Mouse (Mus musculus) liver, embryonic 16.5 days (tissue): ENCODE results near the gene Pfn5. TPM values are rescaled to one million over a fixed set of nuclear protein-coding genes. Genes with fewer than 3 reads are reported as not detected.
"Not testable (repeated sequence)": the region's sequence is repeated elsewhere in the genome, so short reads cannot be mapped to it uniquely, and the experiment has no call there.

Source experiments
- ATAC-seq: fragments of 200-750 bp; cut with Nextera tagmentation; 2 replicates; pipeline ENCODE4 v1.8.0; 2017; ENCODE audit warnings: low read depth, mild to moderate bottlenecking, moderate number of reproducible peaks, moderate library complexity
- H3K27ac ChIP-seq: fragments of 300-500 bp; sonication (generic); 2 replicates; pipeline ENCODE4 v1.5.1; 2014; ENCODE audit warnings: mild to moderate bottlenecking, low read length
- H3K27me3 ChIP-seq: fragments of 300-500 bp; sonication (generic); 2 replicates; pipeline ENCODE4 v1.6.1; 2014; ENCODE audit warnings: low read depth, low read length, mixed read lengths; ENCODE audit not compliant: control insufficient read depth, insufficient read depth
- H3K36me3 ChIP-seq: fragments of 300-500 bp; sonication (generic); 2 replicates; pipeline ENCODE4 v1.6.1; 2014; ENCODE audit warnings: mild to moderate bottlenecking; ENCODE audit not compliant: control insufficient read depth, insufficient read depth
- H3K4me1 ChIP-seq: fragments of 300-500 bp; sonication (generic); 2 replicates; pipeline ENCODE4 v1.6.1; 2014; ENCODE audit warnings: low read depth, low read length, mixed read lengths; ENCODE audit not compliant: control insufficient read depth
- H3K4me2 ChIP-seq: fragments of 300-500 bp; sonication (generic); 2 replicates; pipeline ENCODE4 v1.6.1; 2014; ENCODE audit warnings: low read depth, low read length, mixed read lengths
- H3K4me3 ChIP-seq: fragments of 300-500 bp; sonication (generic); 2 replicates; pipeline ENCODE4 v1.5.1; 2014; ENCODE audit warnings: low read depth, mild to moderate bottlenecking, low read length
- H3K9ac ChIP-seq: fragments of 300-500 bp; sonication (generic); 2 replicates; pipeline ENCODE4 v1.6.1; 2014; ENCODE audit warnings: low read depth, low read length
- H3K9me3 ChIP-seq: fragments of 300-500 bp; sonication (generic); replicated peaks from 2 replicates; pipeline ENCODE4 v1.6.1; 2016; ENCODE audit warnings: low read length; ENCODE audit not compliant: control insufficient read depth
- WGBS: fragments of 180-500 bp; shearing (Covaris S2); extraction: QIAGEN DNeasy Blood & Tissue Kit; methylation state at CpG from one replicate; pipeline ENCODE4 v1.1.7; 2014; ENCODE audit not compliant: insufficient replicate concordance; 5-methylcytosine and 5-hydroxymethylcytosine counted together
- polyA plus RNA-seq: library from polyadenylated mRNA; unstranded; fragments of >200 nt; fragmentation: Nextera tagmentation; extraction: Ambion mirVana; gene quantifications from 2 replicates; pipeline ENCODE4 v1.2.1, GENCODE M21; 2015

Gene Pfn5
- not detected in 2 replicates for polyA plus RNA-seq

DNA sequence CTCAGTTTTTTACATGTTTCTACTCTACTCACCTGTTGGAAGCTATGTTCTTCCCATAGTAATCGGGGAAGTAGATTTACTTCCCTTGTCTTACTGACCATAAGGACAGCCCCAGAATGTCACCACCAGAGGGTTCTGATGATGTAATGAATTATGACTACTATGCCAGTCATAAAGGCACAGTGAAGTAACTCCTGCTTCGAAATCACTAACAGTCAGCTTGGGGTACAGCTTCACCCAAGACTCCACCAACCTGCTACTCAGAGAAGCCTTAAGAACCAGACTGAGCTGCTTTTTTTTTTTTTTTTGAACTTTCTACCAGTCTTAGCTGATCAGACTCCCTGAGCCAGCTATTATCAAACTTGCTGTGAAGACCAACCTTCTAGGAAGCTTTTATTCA is at the start of gene Pfn5, which contains the start of gene Asb12:
TSS of gene Pfn5 (plus strand) at position 218 of the 400 bp plus-strand sequence.
TSS of gene Asb12 (minus strand) at position 101 of the 400 bp plus-strand sequence.
- Histone ChIP-seq H3K4me1 (no peaks in the 10 kb centered on the region), H3K27ac (no peak within 1 kb of the TSS), H3K27me3 (no peaks in the 10 kb centered on the region), H3K9me3 (no peaks in the 10 kb centered on the region), H3K36me3 (no peaks in the 10 kb centered on the region), H3K4me3 (no peak within 1 kb of the TSS), H3K4me2 (no peak within 1 kb of the TSS), H3K9ac (no peak within 1 kb of the TSS)
- WGBS, result 51% methylated on average over 2 of the region's 2 CpGs
- no peak for ATAC-seq

DNA sequence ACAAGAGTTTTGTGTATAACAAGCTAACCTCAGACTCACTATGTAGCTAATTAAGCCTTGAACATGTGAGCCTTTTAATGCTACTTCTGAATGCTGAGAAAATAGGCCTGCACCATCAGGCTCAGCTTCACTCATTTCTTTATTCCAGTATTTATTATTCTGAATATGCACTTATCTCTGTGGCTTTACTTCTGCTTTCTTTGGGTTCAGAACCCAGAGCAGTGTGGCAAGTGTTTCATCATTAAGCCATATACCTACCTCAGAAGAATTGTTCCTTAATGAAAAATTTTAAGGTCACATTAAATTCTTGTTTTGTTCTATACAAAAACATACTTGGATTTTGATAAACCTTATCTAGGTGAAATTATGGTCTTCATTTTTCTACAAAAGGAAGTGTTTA is 34.0 kb upstream of the Pfn5 start:
- Histone ChIP-seq H3K9ac (no peak overlapping the region), H3K27me3 (no peaks in the 10 kb centered on the region), H3K4me3 (no peak overlapping the region), H3K36me3 (no peaks in the 10 kb centered on the region), H3K27ac (no peak overlapping the region), H3K4me1 (no peaks in the 10 kb centered on the region), H3K4me2 (no peak overlapping the region), H3K9me3 (no peaks in the 10 kb centered on the region)
- ATAC-seq, result no peak

DNA sequence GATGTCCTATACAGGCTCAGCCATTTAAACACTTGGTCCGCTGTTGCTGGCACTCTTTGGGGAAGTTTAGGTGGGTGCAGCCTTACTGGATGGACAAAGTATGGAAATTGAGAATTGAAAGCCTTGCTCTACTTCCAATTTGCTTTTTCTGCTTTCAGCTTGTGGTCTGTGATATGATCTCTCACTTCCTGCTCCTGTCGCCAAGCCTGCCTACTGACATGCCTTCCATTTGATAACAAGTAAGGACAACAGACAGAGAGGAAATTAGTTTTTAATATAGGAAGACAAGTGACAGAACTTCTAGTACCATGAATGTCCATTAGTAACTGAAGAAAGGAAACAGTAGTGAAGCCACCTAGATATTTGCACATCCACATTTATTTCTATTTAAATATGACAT is 32.7 kb upstream of the Pfn5 start:
- Histone ChIP-seq H3K27ac (no peak overlapping the region), H3K9me3 (no peaks in the 10 kb centered on the region), H3K9ac (no peak overlapping the region), H3K36me3 (no peaks in the 10 kb centered on the region), H3K4me2 (no peak overlapping the region), H3K4me1 (no peaks in the 10 kb centered on the region), H3K4me3 (no peak overlapping the region), H3K27me3 (no peaks in the 10 kb centered on the region)
- no peak for ATAC-seq
- WGBS, result 30% methylated on average over 2 of the region's 2 CpGs

DNA sequence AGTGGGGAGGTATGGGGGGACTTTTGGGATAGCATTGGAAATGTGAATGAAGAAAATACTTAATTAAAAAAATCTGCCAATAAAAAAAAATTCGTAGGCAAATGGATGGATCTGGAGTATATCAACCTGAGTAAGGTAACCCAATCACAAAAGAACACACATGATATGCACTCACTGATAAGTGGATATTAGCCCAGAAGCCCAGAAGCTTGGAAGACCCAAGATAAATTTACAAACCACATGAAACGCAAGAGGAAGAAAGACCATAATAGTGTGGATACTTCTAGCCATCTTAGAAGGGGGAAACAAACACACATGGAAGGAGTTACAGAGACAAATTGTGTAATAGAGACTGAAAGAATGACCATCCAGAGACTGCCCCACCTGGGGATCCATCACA is 22.4 kb upstream of the Pfn5 start:
- not testable (repeated sequence) for H3K36me3 ChIP-seq, H3K4me1 ChIP-seq, H3K4me3 ChIP-seq, H3K9ac ChIP-seq, H3K27ac ChIP-seq, ATAC-seq, H3K9me3 ChIP-seq, H3K27me3 ChIP-seq, H3K4me2 ChIP-seq
- WGBS, result 48% methylated on average over 2 of the region's 2 CpGs

DNA sequence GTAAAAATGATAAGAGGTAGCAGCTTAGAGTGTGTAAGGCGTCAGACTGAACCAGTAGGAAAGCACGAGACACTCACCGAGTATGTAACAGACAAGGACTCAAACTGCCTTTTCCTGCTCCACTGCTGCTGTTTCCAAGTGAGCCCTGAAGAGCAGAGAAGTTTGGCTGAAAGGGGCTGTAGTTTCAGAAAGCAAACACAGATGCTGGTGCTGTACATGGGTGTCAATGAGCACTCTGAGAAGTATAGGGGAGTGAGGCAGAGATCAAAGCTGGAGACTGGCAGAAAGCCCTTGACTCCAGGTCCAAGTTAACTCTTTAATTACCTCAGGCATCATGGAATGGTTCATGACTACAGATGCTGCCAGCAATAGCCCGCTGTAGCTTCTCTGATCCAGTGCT is 3.6 kb upstream of the Pfn5 start:
- no peak for ATAC-seq

DNA sequence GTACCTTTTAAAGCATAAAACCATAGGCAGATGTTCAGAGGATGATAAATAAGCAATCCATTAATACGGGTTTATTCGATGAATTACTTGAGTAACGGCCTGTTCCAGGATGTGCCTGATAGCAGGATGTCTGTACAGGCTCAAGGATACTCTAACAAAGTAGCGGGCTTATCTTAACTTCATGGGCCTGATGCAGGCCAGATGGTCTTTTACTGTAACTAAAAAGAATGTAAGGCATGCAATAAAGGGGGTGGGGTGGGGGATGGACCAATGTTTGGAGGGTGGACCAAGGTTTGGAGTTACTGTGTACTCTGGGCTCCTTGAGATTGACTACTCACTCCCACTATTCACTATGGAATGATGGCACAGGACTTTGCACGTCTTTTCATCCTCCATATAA is 42.7 kb downstream of the Pfn5 start:
- H3K4me1 ChIP-seq, result no peaks in the 10 kb centered on the region
- no peaks in the 10 kb centered on the region for H3K27me3 ChIP-seq
- H3K36me3 ChIP-seq, result no peaks in the 10 kb centered on the region
- no peak for ATAC-seq
- no peak overlapping the region for H3K9ac ChIP-seq
- WGBS, result 64% methylated on average over 5 of the region's 5 CpGs
- no peaks in the 10 kb centered on the region for H3K9me3 ChIP-seq
- no peak overlapping the region for H3K27ac ChIP-seq
- no peak overlapping the region for H3K4me2 ChIP-seq
- no peak overlapping the region for H3K4me3 ChIP-seq

More for the DNA sequence above, 3.6 kb upstream of the Pfn5 start:
- Histone ChIP-seq H3K36me3 (no peaks in the 10 kb centered on the region), H3K4me3 (no peak overlapping the region), H3K27ac (no peak overlapping the region), H3K4me1 (no peaks in the 10 kb centered on the region), H3K9ac (no peak overlapping the region), H3K27me3 (no peaks in the 10 kb centered on the region), H3K4me2 (no peak overlapping the region), H3K9me3 (no peaks in the 10 kb centered on the region)
- 59% methylated on average over 4 of the region's 4 CpGs for WGBS

Other genes with a start within 250 kb of the Pfn5 start
- 1.4 and 1.7 TPM in 2 replicates for gene Amer1, start 113.2 kb upstream of the Pfn5 start, polyA plus RNA-seq
- 0.26 and 0.37 TPM in 2 replicates for gene Asb12, start 117 bp upstream of the Pfn5 start, polyA plus RNA-seq
- gene Zc4h2, start 100.4 kb downstream of the Pfn5 start, polyA plus RNA-seq, result 1.2 and 1.3 TPM in 2 replicates
- 0.08 and 0.13 TPM in 2 replicates for gene Zc3h12b, start 153.6 kb downstream of the Pfn5 start, polyA plus RNA-seq